Mouse (Mus musculus) kidney, postnatal 0 days (tissue): Measurements from ENCODE around the gene Rab27a. TPM values are rescaled to one million over a fixed set of nuclear protein-coding genes. Genes with fewer than 3 reads are reported as not detected.

Source experiments
- ATAC-seq: fragments of 200-750 bp; cut with Nextera tagmentation; replicated peaks from 2 replicates; pipeline ENCODE4 v1.8.0; 2017; ENCODE audit warnings: low read depth, moderate number of reproducible peaks, moderate TSS enrichment, moderate library complexity; ENCODE audit not compliant: low FRiP score
- DNase-seq: peaks from one replicate; pipeline ENCODE4 v3.0.0-alpha.2; 2016; ENCODE audit warnings: low spot score
- H3K27ac ChIP-seq: fragments of 300-500 bp; sonication (generic); 2 replicates; pipeline ENCODE4 v1.5.1; 2014; ENCODE audit warnings: mild to moderate bottlenecking
- H3K27me3 ChIP-seq: fragments of 300-500 bp; sonication (generic); 2 replicates; pipeline ENCODE4 v1.6.1; 2014; ENCODE audit warnings: low read length, mixed read lengths; ENCODE audit not compliant: insufficient read depth
- H3K36me3 ChIP-seq: fragments of 300-500 bp; sonication (generic); 2 replicates; pipeline ENCODE4 v1.6.1; 2014; ENCODE audit warnings: low read length, mixed read lengths; ENCODE audit not compliant: insufficient read depth
- H3K4me1 ChIP-seq: fragments of 300-500 bp; sonication (generic); replicated peaks from 2 replicates; pipeline ENCODE4 v1.6.1; 2014; ENCODE audit warnings: antibody characterized with exemption, low read length, mixed read lengths; ENCODE audit not compliant: insufficient read depth
- H3K4me2 ChIP-seq: fragments of 300-500 bp; sonication (generic); 2 replicates; pipeline ENCODE4 v1.6.1; 2014; ENCODE audit warnings: mild to moderate bottlenecking, low read length, moderate library complexity, mixed read lengths
- H3K4me3 ChIP-seq: fragments of 300-500 bp; sonication (generic); replicated peaks from 2 replicates; pipeline ENCODE4 v1.5.1; 2014; ENCODE audit warnings: low read depth, low read length
- H3K9ac ChIP-seq: fragments of 300-500 bp; sonication (generic); 2 replicates; pipeline ENCODE4 v1.6.1; 2014; ENCODE audit warnings: low read depth, low read length
- H3K9me3 ChIP-seq: fragments of 300-500 bp; sonication (generic); replicated peaks from 2 replicates; pipeline ENCODE4 v1.6.1; 2016; ENCODE audit warnings: low read length, inconsistent platforms, mixed read lengths
- CTCF ChIP-seq: IDR thresholded peaks from 2 replicates; pipeline ENCODE4 v1.5.1; 2016; ENCODE audit warnings: antibody characterized with exemption, low read depth, mild to moderate bottlenecking, moderate library complexity
- WGBS: fragments of 180-500 bp; shearing (Covaris S2); extraction: QIAGEN DNeasy Blood & Tissue Kit; methylation state at CpG from one replicate; pipeline ENCODE4 v1.1.7; 2014; 5-methylcytosine and 5-hydroxymethylcytosine counted together
- polyA plus RNA-seq: library from polyadenylated mRNA; unstranded; fragments of >200 nt; fragmentation: Nextera tagmentation; extraction: Ambion mirVana; gene quantifications from 2 replicates; pipeline ENCODE4 v1.2.1, GENCODE M21; 2015

Gene Rab27a
- polyA plus RNA-seq, 1 experiment from 2014 or later: 8.9 TPM

DNA sequence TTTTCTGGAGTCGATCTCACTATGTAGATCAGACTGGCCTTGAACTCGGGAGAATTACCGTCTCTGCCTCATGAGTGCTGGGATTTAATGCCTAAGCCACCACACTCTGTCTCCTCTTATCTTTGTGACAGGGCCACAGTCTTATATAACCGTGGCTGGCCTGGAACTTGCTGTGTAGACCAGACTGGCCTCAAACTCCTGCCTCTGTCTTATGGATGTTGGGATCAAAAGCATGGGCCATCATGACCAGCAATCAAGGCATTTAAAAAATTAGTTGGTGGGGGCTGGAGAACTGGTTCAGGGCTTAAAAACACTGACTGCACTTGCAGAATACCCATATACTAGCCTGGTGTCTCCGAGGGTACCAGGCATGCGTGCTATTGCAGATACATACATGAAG is 4.6 kb upstream of the Rab27a start, which contains the start of gene Pigb:
Gene Pigb, minus strand, starts transcription at position 299 of the 400 bp plus-strand sequence.
- Histone ChIP-seq H3K27me3 (no peaks in the 10 kb centered on the region), H3K4me3 (peak within 1 kb of the TSS; percentile 91), H3K9ac (peak within 1 kb of the TSS; percentile 84), H3K4me2 (peak within 1 kb of the TSS; percentile 63), H3K9me3 (no peaks in the 10 kb centered on the region), H3K36me3 (no peaks in the 10 kb centered on the region), H3K27ac (peak within 1 kb of the TSS; percentile 82), H3K4me1 (peaks cover 15% of the 10 kb centered on the region)
- 28% methylated on average over 6 of the region's 6 CpGs for WGBS
- no peak for TF ChIP-seq CTCF
- no peak for DNase-seq
- no peak for ATAC-seq

DNA sequence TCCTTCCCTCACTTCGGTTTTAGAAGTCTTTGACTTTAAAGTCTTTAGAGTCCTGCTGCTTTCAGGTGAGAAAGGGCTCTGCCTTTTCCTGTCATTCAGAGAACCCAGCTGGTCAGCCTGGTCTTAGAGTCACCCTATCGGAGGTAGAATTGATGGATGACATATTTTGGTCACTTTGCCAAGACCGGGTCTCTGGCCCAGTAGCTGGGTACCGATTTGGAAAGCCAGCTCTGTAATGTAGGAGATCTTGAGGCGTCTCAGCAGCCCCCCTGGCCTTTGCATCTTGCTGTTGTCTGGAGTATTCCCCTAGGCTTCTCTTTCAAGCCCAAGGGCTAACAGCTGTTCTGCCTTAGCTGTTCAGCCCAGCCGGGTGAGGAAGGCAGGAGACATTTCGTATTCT is 550 bp downstream of the Rab27a start:
- H3K4me1 ChIP-seq: peaks cover 13% of the 10 kb centered on the region
- H3K9me3 ChIP-seq: no peaks in the 10 kb centered on the region
- DNase-seq (peak; percentile 47), ATAC-seq (no peak)
- TF ChIP-seq CTCF: no peak
- H3K9ac ChIP-seq: peak overlapping the region; percentile 63
- H3K27me3 ChIP-seq: no peaks in the 10 kb centered on the region
- H3K27ac ChIP-seq: no peak overlapping the region
- H3K4me2 ChIP-seq: peak overlapping the region; percentile 96
- H3K4me3 ChIP-seq: peak overlapping the region; percentile 49
- WGBS: 8% methylated on average over 7 of the region's 7 CpGs
- no peaks in the 10 kb centered on the region for H3K36me3 ChIP-seq

DNA sequence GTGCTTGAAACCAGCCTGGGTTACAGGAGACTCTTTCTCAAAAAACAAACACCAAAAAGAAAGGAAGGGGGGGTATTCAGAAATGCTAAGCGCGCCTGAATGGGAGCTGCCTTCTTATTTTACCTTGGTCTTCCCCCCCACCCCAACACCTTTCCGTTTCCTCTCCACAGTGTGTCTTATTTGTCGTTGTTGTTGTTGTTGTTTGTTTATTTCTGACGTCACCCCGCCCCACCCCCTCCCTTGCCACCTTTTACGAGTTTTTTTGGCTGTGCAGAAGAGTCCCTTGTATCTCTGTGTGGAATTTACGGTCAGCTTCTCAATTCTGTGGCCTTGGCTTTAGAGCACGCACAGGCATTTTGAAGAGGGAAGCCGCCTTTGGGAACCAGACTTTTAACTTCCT is 1.1 kb downstream of the Rab27a start:
- H3K27ac ChIP-seq: no peak overlapping the region
- H3K36me3 ChIP-seq: no peaks in the 10 kb centered on the region
- WGBS: 64% methylated on average over 10 of the region's 10 CpGs
- H3K9ac ChIP-seq: no peak overlapping the region
- TF ChIP-seq CTCF: no peak
- H3K27me3 ChIP-seq: no peaks in the 10 kb centered on the region
- DNase-seq (no peak), ATAC-seq (no peak)
- H3K9me3 ChIP-seq: no peaks in the 10 kb centered on the region
- H3K4me2 ChIP-seq: peak overlapping the region; percentile 96
- peaks cover 9% of the 10 kb centered on the region for H3K4me1 ChIP-seq
- no peak overlapping the region for H3K4me3 ChIP-seq

DNA sequence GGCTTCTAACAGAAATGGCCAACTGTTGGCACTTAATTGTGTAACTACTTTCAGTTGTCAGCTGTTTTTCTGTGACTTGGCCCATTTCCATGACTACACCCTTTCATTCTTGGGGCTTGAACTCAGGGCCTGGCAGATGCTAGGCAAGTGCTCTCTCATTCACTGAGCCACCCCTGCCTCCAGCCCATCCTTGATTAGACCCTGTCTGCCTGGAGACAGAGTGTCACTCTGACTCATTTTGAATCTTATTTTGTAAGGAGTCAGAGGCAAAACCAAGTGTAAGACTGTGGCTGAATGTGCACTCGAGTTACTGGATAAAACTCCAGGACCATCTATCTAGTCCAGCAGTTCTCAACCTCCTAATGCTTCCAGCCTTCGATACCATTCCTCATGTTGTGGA is 3.3 kb downstream of the Rab27a start:
- no peak overlapping the region for H3K9ac ChIP-seq
- DNase-seq (no peak), ATAC-seq (no peak)
- H3K27ac ChIP-seq: no peak overlapping the region
- WGBS: 90% methylated on average over 2 of the region's 2 CpGs
- H3K4me1 ChIP-seq: peaks cover 9% of the 10 kb centered on the region
- no peaks in the 10 kb centered on the region for H3K9me3 ChIP-seq
- no peak overlapping the region for H3K4me3 ChIP-seq
- H3K36me3 ChIP-seq: no peaks in the 10 kb centered on the region
- H3K27me3 ChIP-seq: no peaks in the 10 kb centered on the region
- H3K4me2 ChIP-seq: no peak overlapping the region
- no peak for TF ChIP-seq CTCF

DNA sequence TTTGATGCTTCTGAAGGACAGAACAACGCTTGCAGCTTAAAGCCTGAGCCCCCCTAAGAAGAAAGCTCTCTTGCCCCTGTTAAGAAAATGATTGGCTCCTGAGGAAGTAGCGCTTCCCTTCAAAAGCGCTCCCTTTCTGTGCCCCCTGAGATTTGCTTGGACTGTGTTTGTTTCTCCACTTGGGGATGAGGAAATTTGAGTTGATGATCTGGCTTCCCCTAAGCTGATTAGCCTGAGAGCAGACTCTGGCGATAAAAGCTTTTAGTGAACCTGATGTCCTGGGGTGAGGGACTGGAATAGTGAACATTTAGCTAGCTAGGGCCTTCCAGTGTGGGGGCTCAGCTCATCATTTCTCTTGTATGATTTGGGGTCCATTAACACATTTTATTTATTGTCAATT is 4.3 kb downstream of the Rab27a start:
- Histone ChIP-seq H3K9me3 (no peaks in the 10 kb centered on the region), H3K27ac (no peak overlapping the region), H3K4me1 (peaks cover 9% of the 10 kb centered on the region), H3K36me3 (no peaks in the 10 kb centered on the region), H3K9ac (no peak overlapping the region), H3K27me3 (no peaks in the 10 kb centered on the region), H3K4me2 (no peak overlapping the region), H3K4me3 (no peak overlapping the region)
- no peak for DNase-seq
- TF ChIP-seq CTCF: no peak
- no peak for ATAC-seq
- WGBS: 22% methylated on average over 4 of the region's 4 CpGs

DNA sequence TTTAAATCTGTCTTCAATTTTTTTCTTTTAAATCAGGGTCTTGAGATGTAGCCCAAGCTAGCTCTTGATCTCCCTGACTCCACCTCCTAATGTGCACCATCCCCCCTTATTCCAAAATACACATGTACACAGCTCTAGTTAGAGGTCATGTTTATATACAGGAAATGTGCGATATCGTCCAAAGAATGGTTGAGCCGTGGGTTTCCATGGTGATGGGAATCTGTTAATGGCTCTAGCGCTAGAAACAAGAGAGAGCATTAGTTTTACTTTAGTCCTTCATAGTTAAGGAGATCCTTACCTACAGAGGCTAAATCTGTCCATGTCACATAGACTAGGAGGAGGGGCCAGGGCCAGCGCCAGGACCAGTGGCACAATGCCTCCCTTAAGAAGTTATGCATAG is 5.2 kb downstream of the Rab27a start:
- no peak overlapping the region for H3K27ac ChIP-seq
- no peaks in the 10 kb centered on the region for H3K36me3 ChIP-seq
- 58% methylated on average over 5 of the region's 5 CpGs for WGBS
- ATAC-seq: no peak
- H3K27me3 ChIP-seq: no peaks in the 10 kb centered on the region
- no peaks in the 10 kb centered on the region for H3K9me3 ChIP-seq
- H3K4me3 ChIP-seq: no peak overlapping the region
- H3K4me1 ChIP-seq: peaks cover 3% of the 10 kb centered on the region
- H3K9ac ChIP-seq: no peak overlapping the region
- no peak overlapping the region for H3K4me2 ChIP-seq
- TF ChIP-seq CTCF: no peak
- DNase-seq: no peak

DNA sequence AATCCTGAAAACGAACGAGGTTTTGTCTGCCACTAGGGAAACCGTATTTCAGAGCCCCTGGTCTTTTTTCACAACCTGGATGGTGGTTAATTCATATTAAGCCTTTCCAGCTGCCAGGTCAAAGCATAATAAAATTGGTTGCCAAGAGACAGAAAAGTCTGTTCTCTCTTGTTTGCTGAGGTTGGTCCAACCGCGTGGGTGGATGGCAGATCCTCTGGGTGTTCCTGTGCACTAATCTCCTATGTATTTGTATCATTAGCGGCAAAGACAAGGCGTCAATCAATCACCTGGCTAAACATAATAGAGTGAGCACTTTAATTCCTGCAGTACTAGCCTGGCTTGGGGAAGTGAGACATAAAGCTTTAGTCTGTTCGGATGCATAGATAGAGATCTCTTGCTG is 6.0 kb downstream of the Rab27a start:
- no peak overlapping the region for H3K4me2 ChIP-seq
- no peak overlapping the region for H3K27ac ChIP-seq
- no peak overlapping the region for H3K9ac ChIP-seq
- no peaks in the 10 kb centered on the region for H3K9me3 ChIP-seq
- no peaks in the 10 kb centered on the region for H3K27me3 ChIP-seq
- ATAC-seq: no peak
- 55% methylated on average over 8 of the region's 8 CpGs for WGBS
- no peak overlapping the region for H3K4me3 ChIP-seq
- H3K4me1 ChIP-seq: no peaks in the 10 kb centered on the region
- no peak for TF ChIP-seq CTCF
- DNase-seq: no peak
- H3K36me3 ChIP-seq: no peaks in the 10 kb centered on the region
